Mouse (Mus musculus): ENCODE results near the gene Eml3.

DNA sequence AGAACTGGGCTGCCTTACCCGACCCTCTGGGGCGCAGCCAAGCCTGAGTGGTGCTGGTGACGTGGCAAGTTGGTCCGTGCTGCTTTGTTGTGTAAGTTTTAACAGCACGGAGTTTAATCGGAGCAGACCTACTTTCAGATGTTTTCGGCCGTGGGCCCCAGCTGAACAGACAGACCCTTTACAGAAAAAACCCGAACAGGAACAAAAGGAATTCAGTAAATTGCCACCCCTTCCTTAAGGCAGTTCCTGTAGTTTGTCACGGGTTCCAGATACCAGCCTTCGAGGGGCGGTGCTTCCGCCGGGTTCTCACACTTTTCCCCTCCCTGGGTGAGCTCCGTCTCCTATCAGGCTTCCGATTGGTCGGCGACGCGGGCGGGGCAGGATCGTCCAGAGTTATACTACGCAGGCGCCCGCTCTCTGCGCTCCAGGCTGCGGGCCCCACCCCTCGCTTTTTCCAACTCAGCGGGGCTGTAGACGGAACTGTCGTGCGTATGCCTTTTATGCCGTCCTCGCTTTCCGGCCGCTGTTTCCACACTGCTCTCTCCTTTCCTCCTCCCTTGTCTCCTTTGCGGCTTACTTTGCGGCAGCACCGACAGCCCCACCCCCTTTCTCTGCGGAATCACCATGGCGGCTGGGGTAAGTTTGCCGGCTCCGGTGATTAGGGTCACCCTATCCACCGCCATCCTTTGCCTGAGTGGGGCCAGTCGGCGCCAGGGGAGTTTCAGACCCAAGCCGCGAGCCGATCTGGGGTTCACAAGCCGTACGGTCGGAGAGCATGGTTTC lies 37.4 kb downstream of the Eml3 start, which contains the start of gene Eef1g:
- TF ChIP-seq CTCF (IDR thresholded peaks at IDR 0.05; ENCODE audit: low read depth, low read length) (no peak), POLR2A (IDR thresholded peaks at IDR 0.05; ENCODE audit: extremely low read depth, insufficient read depth, low read length) (0 out of 2 replicates have a peak, but pooled peaks have one; percentile 49)

All from liver, adult 2 months (tissue).